Mouse (Mus musculus) C2C12 (cell line): ENCODE results near the gene Sos2.
A peak's percentile ranks its signal among the peaks of the same experiment; 100 is the strongest.

Experiments
- CTCF ChIP-seq: IDR thresholded peaks from one replicate; pipeline ENCODE4 v1.5.1; 2011; ENCODE audit not compliant: control insufficient read depth, insufficient read depth, insufficient read length
- MAX ChIP-seq: IDR thresholded peaks from one replicate; pipeline ENCODE4 v1.6.1; 2011; ENCODE audit warnings: mild to moderate bottlenecking, control low read depth

DNA sequence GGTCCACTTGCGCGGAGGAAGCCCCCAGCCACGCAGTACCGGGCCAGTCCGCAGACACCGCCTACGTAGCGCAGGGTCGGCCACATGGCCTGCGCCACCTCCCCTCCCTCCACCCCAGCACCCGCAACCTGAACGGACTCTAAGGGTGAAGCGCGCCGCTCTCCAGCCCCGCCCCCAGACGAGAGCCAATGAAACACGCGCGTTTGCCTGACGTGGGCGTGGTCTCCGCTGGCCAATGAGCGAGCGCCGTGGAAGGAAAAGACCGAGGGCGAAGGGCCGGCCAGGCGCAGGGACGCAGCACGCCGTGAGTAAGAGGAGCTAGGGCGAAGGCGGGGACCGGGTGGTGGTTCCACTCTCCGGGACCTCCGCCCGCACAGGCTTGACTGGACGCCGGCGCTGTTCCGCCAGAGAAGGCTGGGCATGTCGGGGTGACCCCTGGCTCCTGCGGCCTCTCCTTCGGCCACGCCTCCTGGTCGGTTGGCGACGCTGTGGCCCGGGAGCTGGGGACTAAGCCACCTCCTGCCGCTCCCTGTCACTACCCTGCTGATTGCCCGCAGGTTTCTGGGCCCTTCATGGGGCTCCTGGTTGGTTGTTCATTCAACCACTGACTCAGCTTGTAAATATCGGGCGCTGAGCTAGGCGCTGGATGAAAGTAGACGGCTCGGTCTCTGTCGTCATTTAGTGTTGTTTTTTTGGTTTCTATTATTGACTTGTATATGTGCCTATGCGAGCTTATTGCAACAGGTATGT is 43.2 kb upstream of the Sos2 start, which contains the start of the genes L2hgdh and Atp5s:
- TF ChIP-seq CTCF, result no peak
- TF ChIP-seq MAX, result peak; percentile 62
